Mouse (Mus musculus) hindbrain, embryonic 15.5 days (tissue): ENCODE data around the gene Gnl3l. TPM values are rescaled to one million over a fixed set of nuclear protein-coding genes. Genes with fewer than 3 reads are reported as not detected.

Source experiments
- ATAC-seq: fragments of 200-750 bp; cut with Nextera tagmentation; 2 replicates; pipeline ENCODE4 v1.8.0; 2017; ENCODE audit warnings: low read depth, moderate number of reproducible peaks, moderate TSS enrichment; ENCODE audit not compliant: low FRiP score
- H3K27ac ChIP-seq: fragments of 300-500 bp; sonication (generic); replicated peaks from 2 replicates; pipeline ENCODE4 v1.5.1; 2015; ENCODE audit warnings: mild to moderate bottlenecking, inconsistent platforms
- H3K27me3 ChIP-seq: fragments of 300-500 bp; sonication (generic); 2 replicates; pipeline ENCODE4 v1.6.1; 2015; ENCODE audit warnings: control low read depth, inconsistent platforms
- H3K36me3 ChIP-seq: fragments of 300-500 bp; sonication (generic); 2 replicates; pipeline ENCODE4 v1.6.1; 2015; ENCODE audit warnings: control low read depth, inconsistent platforms
- H3K4me1 ChIP-seq: fragments of 300-500 bp; sonication (generic); replicated peaks from 2 replicates; pipeline ENCODE4 v1.6.1; 2015; ENCODE audit warnings: control low read depth, inconsistent platforms
- H3K4me2 ChIP-seq: fragments of 300-500 bp; sonication (generic); 2 replicates; pipeline ENCODE4 v1.6.1; 2015; ENCODE audit warnings: moderate library complexity, mild to moderate bottlenecking, inconsistent platforms
- H3K4me3 ChIP-seq: fragments of 300-500 bp; sonication (generic); 2 replicates; pipeline ENCODE4 v1.5.1; 2015; ENCODE audit warnings: mild to moderate bottlenecking, inconsistent platforms
- H3K9ac ChIP-seq: fragments of 300-500 bp; sonication (generic); 2 replicates; pipeline ENCODE4 v1.6.1; 2015; ENCODE audit warnings: inconsistent platforms
- H3K9me3 ChIP-seq: fragments of 300-500 bp; sonication (generic); 2 replicates; pipeline ENCODE4 v1.6.1; 2016; ENCODE audit warnings: control low read depth, inconsistent platforms
- WGBS: fragments of 180-500 bp; shearing (Covaris S2); methylation state at CpG from one replicate; pipeline ENCODE4 v1.1.7; 2015; 5-methylcytosine and 5-hydroxymethylcytosine counted together
- polyA plus RNA-seq: library from polyadenylated mRNA; unstranded; fragments of >200 nt; fragmentation: Nextera tagmentation; extraction: Ambion mirVana; gene quantifications from 2 replicates; pipeline ENCODE4 v1.2.1, GENCODE M21; 2015

Gene Gnl3l
- polyA plus RNA-seq, 1 experiment from 2014 or later: 83.2 TPM

DNA sequence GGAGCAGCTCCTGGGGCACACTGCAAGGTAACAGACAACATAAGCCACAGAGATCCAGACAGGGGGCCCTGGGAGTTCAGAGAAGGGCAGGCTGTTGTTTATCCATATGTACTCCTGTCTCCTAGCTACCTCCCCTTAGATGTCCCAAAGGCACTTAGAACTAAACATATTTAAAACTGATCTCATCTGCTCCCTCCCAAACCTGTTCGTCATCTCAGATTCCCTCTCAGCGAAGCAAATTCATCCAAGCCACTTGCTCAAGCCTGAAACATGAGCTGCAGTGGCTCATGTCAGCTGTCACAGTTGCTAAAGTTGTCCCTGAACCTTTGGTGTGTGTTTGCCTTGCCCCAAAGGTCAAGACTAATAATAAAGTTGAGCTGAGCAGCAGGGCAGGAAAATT, 61.7 kb downstream of the Gnl3l start:
- Histone ChIP-seq H3K27me3 (no peaks in the 10 kb centered on the region), H3K9me3 (no peaks in the 10 kb centered on the region), H3K4me1 (no peaks in the 10 kb centered on the region; the same call in 1 of the 2 replicates), H3K36me3 (no peaks in the 10 kb centered on the region), H3K27ac (no peak overlapping the region), H3K4me2 (no peak overlapping the region), H3K4me3 (no peak overlapping the region), H3K9ac (no peak overlapping the region)
- WGBS: 56% methylated on average over 2 of the region's 2 CpGs
- no peak for ATAC-seq

DNA sequence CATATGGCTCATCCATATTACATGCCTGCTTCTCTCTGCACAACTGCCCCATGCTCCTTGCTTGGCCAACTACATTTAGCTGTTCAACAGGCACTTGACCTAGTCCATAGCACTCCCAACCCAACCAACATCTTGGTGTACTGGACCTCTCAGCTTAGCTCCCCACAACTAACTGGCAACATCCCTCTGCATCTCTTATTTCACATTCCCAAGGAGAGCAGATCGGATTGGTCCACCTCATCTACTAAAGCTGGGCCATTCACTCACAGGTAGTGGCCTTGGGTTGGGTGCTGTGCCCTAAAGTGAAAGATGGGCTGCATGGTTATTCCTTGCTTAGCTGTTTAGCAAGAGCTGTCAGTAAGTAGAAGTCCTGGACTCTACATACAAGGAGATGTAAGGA, 62.4 kb downstream of the Gnl3l start:
- 79% methylated on average over 1 of the region's 1 CpGs for whole genome bisulfite sequencing

More for the DNA sequence above, 62.4 kb downstream of the Gnl3l start:
- H3K27ac ChIP-seq: no peak overlapping the region
- no peak overlapping the region for H3K9ac ChIP-seq
- no peaks in the 10 kb centered on the region for H3K9me3 ChIP-seq
- H3K36me3 ChIP-seq: no peaks in the 10 kb centered on the region
- no peak overlapping the region for H3K4me2 ChIP-seq
- no peaks in the 10 kb centered on the region; the same call in 1 of the 2 replicates for H3K4me1 ChIP-seq
- H3K27me3 ChIP-seq: no peaks in the 10 kb centered on the region
- no peak overlapping the region for H3K4me3 ChIP-seq
- ATAC-seq: no peak

Other genes with a start within 250 kb of the Gnl3l start
- 488 and 500 TPM in 2 replicates for gene Maged2, start 203.0 kb downstream of the Gnl3l start, polyA plus RNA-seq
- gene Fgd1, start 28.8 kb upstream of the Gnl3l start, polyA plus RNA-seq: 15.0 and 16.3 TPM in 2 replicates
- 37.6 and 38.5 TPM in 2 replicates for gene Tsr2, start 79.2 kb upstream of the Gnl3l start, polyA plus RNA-seq
- 12.9 and 13.7 TPM in 2 replicates for gene Wnk3, start 180.8 kb upstream of the Gnl3l start, polyA plus RNA-seq